8 mouse cellular contexts compared by ENCODE assay signal in the genomic region with DNA sequence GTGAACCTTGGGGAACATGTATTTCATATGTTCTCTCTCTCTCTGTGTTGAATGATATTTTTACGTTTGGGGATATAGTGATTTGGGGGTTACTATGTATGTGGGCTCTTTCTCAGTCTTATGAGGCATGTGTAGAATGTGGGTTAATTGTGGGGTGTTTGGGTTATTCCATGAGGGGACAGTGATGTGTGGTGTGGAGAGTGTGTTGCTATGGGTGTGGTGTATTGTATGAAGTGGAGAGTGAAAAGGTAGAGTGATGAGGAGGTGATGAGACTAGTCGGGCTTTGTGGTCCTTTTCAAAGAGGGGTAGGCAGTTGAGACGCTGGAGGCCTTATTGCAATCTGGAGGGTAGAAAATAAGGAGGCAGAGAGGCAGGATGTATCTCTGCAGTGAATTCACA. TPM values are rescaled to one million over a fixed set of nuclear protein-coding genes. Genes with fewer than 3 reads are reported as not detected.
A peak's percentile ranks its signal among the peaks of the same experiment; 100 is the strongest.
DNase-seq lines count a peak whose midpoint lies in the region; ATAC-seq and TF ChIP-seq lines count a peak whose summit lies in the region.

No protein-coding gene starts in this region.

- 0 out of 2 replicates have a peak, but pooled peaks cover 7% of the 10 kb centered on the region for H3K4me1 ChIP-seq in heart, embryonic 10.5 days
- H3K4me1 ChIP-seq in E14TG2a.4 (replicated peaks; ENCODE audit: low read depth, low read length): peaks cover 54% of the 10 kb centered on the region
- no peaks in the 10 kb centered on the region for H3K4me1 ChIP-seq in forebrain, embryonic 11.5 days (replicated peaks; ENCODE audit: control insufficient read depth, insufficient read depth, low read length)
- H3K4me1 ChIP-seq in liver, embryonic 13.5 days (replicated peaks): peaks cover 30% of the 10 kb centered on the region

- no peaks in the 10 kb centered on the region for H3K27me3 ChIP-seq in heart, embryonic 10.5 days (ENCODE audit: insufficient read depth, poor library complexity, severe bottlenecking)
- H3K27me3 ChIP-seq in E14TG2a.4 (ENCODE audit: insufficient read depth, low read length): no peaks in the 10 kb centered on the region
- H3K27me3 ChIP-seq in forebrain, embryonic 11.5 days (ENCODE audit: control insufficient read depth, insufficient read depth, low read length): no peaks in the 10 kb centered on the region
- H3K27me3 ChIP-seq in liver, embryonic 13.5 days: no peaks in the 10 kb centered on the region

- H3K27ac ChIP-seq in heart, embryonic 10.5 days: peak overlapping the region; percentile 97
- H3K27ac ChIP-seq in forebrain, embryonic 11.5 days (ENCODE audit: low read depth, low read length): peak overlapping the region; percentile 86
- H3K27ac ChIP-seq in liver, embryonic 13.5 days: peak overlapping the region; percentile 98

- 2% methylated on average over 3 of the region's 3 CpGs for WGBS in heart, embryonic 10.5 days
- 0% methylated on average over 3 of the region's 3 CpGs for WGBS in forebrain, embryonic 11.5 days
- WGBS in liver, embryonic 13.5 days (ENCODE audit: insufficient replicate concordance): 0% methylated on average over 3 of the region's 3 CpGs

- DNase-seq in heart, embryonic 10.5 days (ENCODE audit: low spot score): no peak
- no peak for DNase-seq in heart, postnatal 36 days
- DNase-seq in forebrain, embryonic 11.5 days (ENCODE audit: low spot score): no peak
- no peak for DNase-seq in liver, embryonic 13.5 days
- DNase-seq in layer of hippocampus, postnatal 14 days (ENCODE audit: low spot score in 2 of 2): no peak
- no peak for DNase-seq in right cerebral cortex, adult 2 months (ENCODE audit: low spot score in 2 of 2)
- DNase-seq in thymus, postnatal 36 days: no peak

- peak; percentile 16; the same call in 1 of the 2 replicates for ATAC-seq in forebrain, embryonic 11.5 days (replicated peaks; ENCODE audit: low FRiP score)
- no peak for ATAC-seq in liver, embryonic 13.5 days (ENCODE audit: low read depth)

- no peaks in the 10 kb centered on the region for H3K9me3 ChIP-seq in heart, embryonic 10.5 days
- no peaks in the 10 kb centered on the region for H3K9me3 ChIP-seq in E14TG2a.4 (ENCODE audit: low read length)
- H3K9me3 ChIP-seq in forebrain, embryonic 11.5 days (ENCODE audit: control insufficient read depth, low read length): no peaks in the 10 kb centered on the region
- H3K9me3 ChIP-seq in liver, embryonic 13.5 days (replicated peaks): no peaks in the 10 kb centered on the region

- peak overlapping the region; percentile 87 for H3K9ac ChIP-seq in forebrain, embryonic 11.5 days (ENCODE audit: low read length)
- H3K9ac ChIP-seq in liver, embryonic 13.5 days: peak overlapping the region; percentile 86

- peak overlapping the region; percentile 56 for H3K4me2 ChIP-seq in forebrain, embryonic 11.5 days (ENCODE audit: low read depth, low read length, severe bottlenecking)
- peak overlapping the region; percentile 84 for H3K4me2 ChIP-seq in liver, embryonic 13.5 days

- H3K4me3 ChIP-seq in heart, embryonic 10.5 days: peak overlapping the region; percentile 94
- H3K4me3 ChIP-seq in E14TG2a.4 (replicated peaks; ENCODE audit: low read length): peak overlapping the region; percentile 95
- H3K4me3 ChIP-seq in forebrain, embryonic 11.5 days (ENCODE audit: low read depth, low read length): peak overlapping the region; percentile 83
- H3K4me3 ChIP-seq in liver, embryonic 13.5 days (replicated peaks): peak overlapping the region; percentile 74

- no peaks in the 10 kb centered on the region for H3K36me3 ChIP-seq in heart, embryonic 10.5 days
- no peaks in the 10 kb centered on the region for H3K36me3 ChIP-seq in E14TG2a.4 (ENCODE audit: insufficient read depth, low read length)
- H3K36me3 ChIP-seq in forebrain, embryonic 11.5 days (ENCODE audit: control insufficient read depth, insufficient read depth, low read length): no peaks in the 10 kb centered on the region
- H3K36me3 ChIP-seq in liver, embryonic 13.5 days: no peaks in the 10 kb centered on the region

- no peak for TF ChIP-seq CTCF in E14TG2a.4 (conservative IDR thresholded peaks at IDR 0.05; ENCODE audit: low read length)

- intact Hi-C loops in heart, postnatal 36 days (cut with DNase I): loop anchor here (2.0 kb wide), 1 partner anchor 396 kb away; a partner anchor contains a TSS

RNA-seq across cellular contexts. Expression of a gene that starts 0.8 kb away (rescaled TPM):
- polyA plus RNA-seq in heart, embryonic 10.5 days (2016; fragmentation: Nextera tagmentation; extraction: Ambion mirVana): 24.7 and 27.0 TPM in 2 replicates
- 10 to 100 TPM; 42.4 to 45.3 TPM for total RNA-seq in heart, postnatal 36 days (2021)
- 42.7 and 42.9 TPM in 2 replicates for polyA plus RNA-seq in forebrain, embryonic 11.5 days (2014; fragmentation: Nextera tagmentation; extraction: Ambion mirVana)
- 16.5 and 18.6 TPM in 2 replicates for polyA plus RNA-seq in liver, embryonic 13.5 days (2015; fragmentation: Nextera tagmentation; extraction: Ambion mirVana)
- total RNA-seq in layer of hippocampus, postnatal 14 days (2021): 10 to 100 TPM; 24.9 to 27.2 TPM

RNA-seq across cellular contexts. Expression of a gene that starts 10.2 kb away (rescaled TPM):
- 3.7 and 4.4 TPM in 2 replicates for polyA plus RNA-seq in heart, embryonic 10.5 days (2016; fragmentation: Nextera tagmentation; extraction: Ambion mirVana)
- 10 to 100 TPM; 13.0 to 16.6 TPM for total RNA-seq in heart, postnatal 36 days (2021)
- 9.3 and 9.5 TPM in 2 replicates for polyA plus RNA-seq in forebrain, embryonic 11.5 days (2014; fragmentation: Nextera tagmentation; extraction: Ambion mirVana)
- 13.2 and 16.2 TPM in 2 replicates for polyA plus RNA-seq in liver, embryonic 13.5 days (2015; fragmentation: Nextera tagmentation; extraction: Ambion mirVana)
- total RNA-seq in layer of hippocampus, postnatal 14 days (2021): 1 to 10 TPM; 5.4 to 6.6 TPM
